Mouse (Mus musculus): Measurements from ENCODE around the gene Ptprn2. TPM values are rescaled to one million over a fixed set of nuclear protein-coding genes. Genes with fewer than 3 reads are reported as not detected.

Ptprn2 gene
- polyA plus RNA-seq, 1 experiment from 2014 or later, result 0.14 TPM

DNA sequence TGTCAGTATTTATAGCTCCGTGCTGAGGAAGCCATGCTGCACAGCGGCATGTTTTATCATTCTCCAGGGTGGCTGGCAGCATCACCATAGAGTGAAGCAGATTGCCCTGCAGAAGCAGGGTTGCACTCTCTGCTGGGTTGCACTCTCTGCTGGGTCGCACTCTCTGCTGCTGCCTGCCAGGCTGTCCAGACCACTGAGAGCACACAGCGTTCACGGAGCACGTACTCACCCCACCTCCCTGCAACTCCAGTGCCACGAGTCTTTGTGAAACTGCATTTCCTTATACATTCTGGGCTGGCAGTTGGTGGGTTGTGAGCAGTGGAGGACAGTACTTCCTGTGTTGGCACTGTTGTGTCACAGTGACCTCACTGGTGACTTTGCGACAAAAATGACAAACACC, 108.9 kb downstream of the Ptprn2 start:
- H3K4me2 ChIP-seq (ENCODE audit: low read depth, low read length), result no peak overlapping the region
- H3K9ac ChIP-seq (replicated peaks), result no peak overlapping the region
- H3K4me3 ChIP-seq (ENCODE audit: low read depth, low read length), result no peak overlapping the region
- DNase-seq (no peak), ATAC-seq (no peak)
- H3K27me3 ChIP-seq (ENCODE audit: insufficient read depth, low read length), result no peaks in the 10 kb centered on the region
- 62% methylated on average over 8 of the region's 8 CpGs for WGBS (ENCODE audit: insufficient replicate concordance)
- H3K27ac ChIP-seq (ENCODE audit: low read depth), result no peak overlapping the region
- H3K36me3 ChIP-seq (replicated peaks; ENCODE audit: insufficient read depth, low read length), result no peaks in the 10 kb centered on the region
- H3K4me1 ChIP-seq (ENCODE audit: insufficient read depth), result no peaks in the 10 kb centered on the region
- H3K9me3 ChIP-seq (ENCODE audit: low read length), result no peaks in the 10 kb centered on the region
- no peak for TF ChIP-seq CTCF (IDR thresholded peaks at IDR 0.05; ENCODE audit: low read depth)
- TF ChIP-seq EP300 (IDR thresholded peaks at IDR 0.05; ENCODE audit: low read depth), result no peak

DNA sequence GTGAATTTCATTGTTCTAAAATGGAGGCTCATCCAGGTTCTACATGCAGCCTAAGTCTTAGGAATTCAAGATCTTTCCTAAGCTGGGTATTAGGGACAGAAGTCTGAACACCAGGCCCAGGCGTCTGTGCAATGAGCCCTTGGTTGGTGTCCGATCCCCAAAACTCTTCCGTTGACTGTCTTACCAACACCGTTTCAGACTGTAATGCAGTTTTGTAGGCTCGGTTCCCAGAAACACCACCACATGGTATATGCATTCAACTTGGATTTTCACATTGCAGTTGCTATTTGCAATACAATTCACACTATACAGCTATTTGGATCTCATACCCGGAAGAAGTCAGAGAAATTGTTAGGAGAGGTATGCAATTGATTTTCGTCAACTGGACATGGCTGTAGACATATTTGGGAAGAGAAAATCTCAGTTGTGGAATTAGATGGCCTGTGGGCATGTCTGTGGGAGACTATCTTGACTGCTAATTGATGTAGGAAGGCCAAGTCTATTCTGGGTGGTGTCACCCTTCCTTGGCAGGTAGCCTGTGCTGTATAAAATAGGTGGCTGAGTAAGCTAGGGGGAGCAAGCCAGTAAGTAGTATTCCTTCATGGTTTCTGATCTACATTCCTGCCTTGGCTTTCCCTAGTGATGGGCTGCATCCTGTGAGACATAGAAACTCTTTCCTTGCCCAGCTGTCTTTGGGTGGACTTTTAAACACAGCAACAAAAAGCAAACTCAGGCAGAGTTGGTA, 109.5 kb downstream of the Ptprn2 start:
- no peaks in the 10 kb centered on the region for H3K9me3 ChIP-seq (ENCODE audit: low read length)
- no peaks in the 10 kb centered on the region for H3K36me3 ChIP-seq (replicated peaks; ENCODE audit: insufficient read depth, low read length)
- H3K9ac ChIP-seq (replicated peaks), result no peak overlapping the region
- H3K4me1 ChIP-seq (ENCODE audit: insufficient read depth), result no peaks in the 10 kb centered on the region
- DNase-seq (no peak), ATAC-seq (no peak)
- no peak for TF ChIP-seq CTCF (IDR thresholded peaks at IDR 0.05; ENCODE audit: low read depth)
- TF ChIP-seq EP300 (IDR thresholded peaks at IDR 0.05; ENCODE audit: low read depth), result no peak
- WGBS (ENCODE audit: insufficient replicate concordance), result 85% methylated on average over 7 of the region's 7 CpGs
- H3K27ac ChIP-seq (ENCODE audit: low read depth), result no peak overlapping the region
- H3K4me2 ChIP-seq (ENCODE audit: low read depth, low read length), result no peak overlapping the region
- no peak overlapping the region for H3K4me3 ChIP-seq (ENCODE audit: low read depth, low read length)
- no peaks in the 10 kb centered on the region for H3K27me3 ChIP-seq (ENCODE audit: insufficient read depth, low read length)

DNA sequence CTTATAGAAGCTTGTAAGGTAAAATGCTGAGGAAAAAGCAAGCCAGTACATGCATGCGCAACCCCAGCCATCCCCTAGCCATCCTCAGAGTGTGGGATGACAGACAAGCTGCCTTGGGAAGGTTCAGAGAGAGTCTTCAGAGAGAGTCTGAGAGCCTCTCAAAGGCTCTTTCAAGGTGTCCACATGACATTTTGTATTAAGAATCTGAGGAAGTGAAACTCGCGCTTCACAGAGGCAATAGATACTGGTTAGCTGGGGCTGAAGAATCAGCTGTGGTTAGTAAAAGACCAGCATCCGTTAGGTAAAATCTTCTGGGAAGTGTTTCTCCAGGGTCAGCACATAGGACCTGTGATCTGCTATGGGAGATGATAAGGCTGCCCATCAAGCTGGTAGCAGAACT, 110.2 kb downstream of the Ptprn2 start:
- no peaks in the 10 kb centered on the region for H3K36me3 ChIP-seq (replicated peaks; ENCODE audit: insufficient read depth, low read length)
- H3K9me3 ChIP-seq (ENCODE audit: low read length), result no peaks in the 10 kb centered on the region
- H3K4me2 ChIP-seq (ENCODE audit: low read depth, low read length), result no peak overlapping the region
- no peak overlapping the region for H3K4me3 ChIP-seq (ENCODE audit: low read depth, low read length)
- no peaks in the 10 kb centered on the region for H3K4me1 ChIP-seq (ENCODE audit: insufficient read depth)
- TF ChIP-seq EP300 (IDR thresholded peaks at IDR 0.05; ENCODE audit: low read depth) (no peak), CTCF (IDR thresholded peaks at IDR 0.05; ENCODE audit: low read depth) (no peak)
- H3K9ac ChIP-seq (replicated peaks), result no peak overlapping the region
- ATAC-seq (no peak), DNase-seq (no peak)
- no peak overlapping the region for H3K27ac ChIP-seq (ENCODE audit: low read depth)
- WGBS (ENCODE audit: insufficient replicate concordance), result 80% methylated on average over 4 of the region's 4 CpGs
- H3K27me3 ChIP-seq (ENCODE audit: insufficient read depth, low read length), result no peaks in the 10 kb centered on the region

DNA sequence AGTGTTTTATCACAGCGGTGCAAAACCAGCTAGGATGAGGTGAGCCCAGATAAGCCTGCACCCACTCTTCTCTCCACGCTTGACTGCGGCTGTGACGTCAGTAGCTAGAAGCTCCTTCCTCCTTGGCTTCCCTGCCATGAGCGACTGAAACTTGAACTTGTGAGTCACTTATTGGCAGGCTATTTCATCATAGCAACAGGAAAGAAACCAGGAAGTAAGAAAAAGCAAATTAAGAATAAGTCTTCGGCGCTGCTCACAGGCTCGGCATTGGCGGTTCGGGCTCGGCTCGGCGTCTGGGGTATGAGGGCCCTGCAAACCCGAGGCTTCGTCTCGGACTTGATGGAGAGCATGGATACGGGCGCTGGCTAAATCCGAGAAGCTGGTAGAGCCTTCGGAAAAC, 111.5 kb downstream of the Ptprn2 start:
- no peak for DNase-seq
- H3K27me3 ChIP-seq (ENCODE audit: insufficient read depth, low read length), result no peaks in the 10 kb centered on the region
- no peak overlapping the region for H3K27ac ChIP-seq (ENCODE audit: low read depth)
- no peak overlapping the region for H3K9ac ChIP-seq (replicated peaks)
- H3K4me3 ChIP-seq (ENCODE audit: low read depth, low read length), result no peak overlapping the region
- TF ChIP-seq EP300 (IDR thresholded peaks at IDR 0.05; ENCODE audit: low read depth) (no peak), CTCF (IDR thresholded peaks at IDR 0.05; ENCODE audit: low read depth) (no peak)
- H3K36me3 ChIP-seq (replicated peaks; ENCODE audit: insufficient read depth, low read length), result no peaks in the 10 kb centered on the region
- WGBS (ENCODE audit: insufficient replicate concordance), result 76% methylated on average over 20 of the region's 20 CpGs
- no peak for ATAC-seq
- no peak overlapping the region for H3K4me2 ChIP-seq (ENCODE audit: low read depth, low read length)
- no peaks in the 10 kb centered on the region for H3K4me1 ChIP-seq (ENCODE audit: insufficient read depth)
- H3K9me3 ChIP-seq (ENCODE audit: low read length), result no peaks in the 10 kb centered on the region

DNA sequence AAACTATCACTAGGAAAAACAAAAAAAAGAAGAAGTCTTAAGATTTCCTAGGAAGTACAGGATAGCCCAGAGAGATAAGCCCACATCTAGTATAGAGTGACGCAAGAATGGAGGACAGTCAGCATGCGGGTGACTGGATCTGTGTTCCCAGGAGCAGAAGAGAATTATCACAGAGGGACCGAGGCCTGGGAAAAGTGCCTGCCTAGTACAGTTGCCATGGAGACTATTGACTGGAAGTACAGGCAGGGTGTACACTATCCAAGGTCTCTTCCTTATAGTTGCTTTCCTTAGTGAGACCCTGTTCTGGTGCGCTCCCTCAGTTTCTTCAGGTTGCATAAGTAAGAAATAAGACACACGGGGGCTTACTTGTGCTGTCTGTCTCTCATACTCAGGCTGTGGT, 112.2 kb downstream of the Ptprn2 start:
- Histone ChIP-seq H3K9me3 (ENCODE audit: low read length) (no peaks in the 10 kb centered on the region), H3K36me3 (replicated peaks; ENCODE audit: insufficient read depth, low read length) (no peaks in the 10 kb centered on the region), H3K4me3 (ENCODE audit: low read depth, low read length) (no peak overlapping the region), H3K27ac (ENCODE audit: low read depth) (no peak overlapping the region), H3K27me3 (ENCODE audit: insufficient read depth, low read length) (no peaks in the 10 kb centered on the region), H3K4me2 (ENCODE audit: low read depth, low read length) (no peak overlapping the region), H3K9ac (replicated peaks) (no peak overlapping the region), H3K4me1 (ENCODE audit: insufficient read depth) (no peaks in the 10 kb centered on the region)
- WGBS (ENCODE audit: insufficient replicate concordance), result 69% methylated on average over 5 of the region's 5 CpGs
- DNase-seq (no peak), ATAC-seq (no peak)
- no peak for TF ChIP-seq EP300 (IDR thresholded peaks at IDR 0.05; ENCODE audit: low read depth)
- TF ChIP-seq CTCF (IDR thresholded peaks at IDR 0.05; ENCODE audit: low read depth), result no peak

DNA sequence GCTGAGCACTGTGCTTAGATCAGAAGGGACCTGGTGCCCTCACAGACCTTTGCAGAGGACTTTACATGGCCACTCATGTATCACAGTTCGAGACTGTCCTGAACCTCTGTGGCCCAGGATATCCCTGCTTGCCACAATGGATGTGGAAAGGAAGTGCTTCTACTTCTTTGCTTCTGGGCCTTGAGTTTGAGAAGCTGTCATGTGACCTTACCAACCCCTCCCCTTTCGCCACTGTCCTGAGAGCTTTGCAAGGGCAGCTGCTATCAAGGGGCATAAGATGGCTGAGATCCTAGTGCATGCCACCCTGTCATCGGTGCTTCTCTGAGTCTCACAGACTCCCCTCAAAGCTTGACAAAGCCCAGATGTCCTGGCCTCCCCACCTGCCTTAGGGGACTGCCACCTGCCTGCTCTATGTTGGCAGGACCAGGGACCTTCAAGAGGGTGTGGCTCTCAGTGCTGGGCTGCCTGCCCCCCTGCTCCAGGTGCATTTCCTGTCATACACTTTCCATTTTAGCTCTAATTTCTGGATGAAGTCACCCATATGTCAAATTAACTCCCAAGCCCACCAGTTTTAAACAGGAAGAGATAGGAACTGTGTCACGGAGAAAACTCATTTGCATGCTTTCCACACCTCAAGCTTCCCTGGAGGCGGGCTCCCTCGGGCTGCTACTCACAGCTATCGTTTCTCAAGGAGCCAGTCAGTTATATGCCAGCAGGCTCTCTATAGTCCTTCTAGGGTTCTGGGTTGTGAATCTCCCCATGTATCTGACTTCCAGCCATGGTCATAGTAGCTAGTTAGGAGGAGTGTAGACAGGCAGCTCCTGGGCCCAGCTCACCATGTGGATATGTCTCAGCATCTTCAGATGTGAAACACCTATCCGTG, 112.8 kb downstream of the Ptprn2 start:
- TF ChIP-seq CTCF (IDR thresholded peaks at IDR 0.05; ENCODE audit: low read depth), result no peak
- TF ChIP-seq EP300 (IDR thresholded peaks at IDR 0.05; ENCODE audit: low read depth), result no peak
- H3K4me1 ChIP-seq (ENCODE audit: insufficient read depth), result no peaks in the 10 kb centered on the region
- DNase-seq (no peak), ATAC-seq (no peak)
- H3K4me3 ChIP-seq (ENCODE audit: low read depth, low read length), result no peak overlapping the region
- H3K4me2 ChIP-seq (ENCODE audit: low read depth, low read length), result no peak overlapping the region
- 70% methylated on average over 8 of the region's 8 CpGs for WGBS (ENCODE audit: insufficient replicate concordance)
- H3K9ac ChIP-seq (replicated peaks), result no peak overlapping the region
- no peak overlapping the region for H3K27ac ChIP-seq (ENCODE audit: low read depth)
- H3K36me3 ChIP-seq (replicated peaks; ENCODE audit: insufficient read depth, low read length), result no peaks in the 10 kb centered on the region
- no peaks in the 10 kb centered on the region for H3K9me3 ChIP-seq (ENCODE audit: low read length)
- no peaks in the 10 kb centered on the region for H3K27me3 ChIP-seq (ENCODE audit: insufficient read depth, low read length)

Measured in liver, postnatal 0 days (tissue).